Mouse (Mus musculus): ENCODE measurements at regions not wholly inside any gene's neighbourhood (a gene's known extent, or its start where the extent isn't known, plus 50 kb on each side); places are given as distances from the start of the nearest gene placed in this dataset.

- no peak for DNase-seq (ENCODE audit: low spot score)
Measured at GRCm38 (mm10) chr15:61506361-61506897, 583.6 kb upstream of the A1bg start.

- DNase-seq (ENCODE audit: low spot score), result peak; percentile 42
Measured at GRCm38 (mm10) chr15:61503436-61503835, 580.6 kb upstream of the A1bg start.

GRCm38 (mm10) chr15:61489731-61490130 lies 566.9 kb upstream of the A1bg start:
- no peak for DNase-seq (ENCODE audit: low spot score)

GRCm38 (mm10) chr15:61481861-61482260 lies 559.0 kb upstream of the A1bg start:
- no peak for DNase-seq (ENCODE audit: low spot score)

- no peak for DNase-seq (ENCODE audit: low spot score)
Measured at GRCm38 (mm10) chr15:61473900-61474299, 551.1 kb upstream of the A1bg start.

GRCm38 (mm10) chr15:61455042-61455441 lies 532.2 kb upstream of the A1bg start:
- DNase-seq (ENCODE audit: low spot score), result no peak

GRCm38 (mm10) chr15:61454350-61454671 lies 531.5 kb upstream of the A1bg start:
- DNase-seq (ENCODE audit: low spot score), result no peak

GRCm38 (mm10) chr15:61453656-61454349 lies 531.0 kb upstream of the A1bg start:
- DNase-seq (ENCODE audit: low spot score), result no peak

GRCm38 (mm10) chr15:61450217-61450616 lies 527.4 kb upstream of the A1bg start:
- no peak for DNase-seq (ENCODE audit: low spot score)

GRCm38 (mm10) chr15:61448482-61448881 lies 525.7 kb upstream of the A1bg start:
- no peak for DNase-seq (ENCODE audit: low spot score)

- no peak for DNase-seq (ENCODE audit: low spot score)
Measured at GRCm38 (mm10) chr15:61446053-61446840, 523.4 kb upstream of the A1bg start.

- DNase-seq (ENCODE audit: low spot score), result no peak
Measured at GRCm38 (mm10) chr15:61441734-61442398, 519.1 kb upstream of the A1bg start.

- DNase-seq (ENCODE audit: low spot score), result no peak
Measured at GRCm38 (mm10) chr15:61441012-61441411, 518.2 kb upstream of the A1bg start.

GRCm38 (mm10) chr15:61440284-61440683 lies 517.5 kb upstream of the A1bg start:
- DNase-seq (ENCODE audit: low spot score), result no peak

GRCm38 (mm10) chr15:61439623-61440170 lies 516.9 kb upstream of the A1bg start:
- no peak for DNase-seq (ENCODE audit: low spot score)

GRCm38 (mm10) chr15:61428818-61429415 lies 506.1 kb upstream of the A1bg start:
- DNase-seq (ENCODE audit: low spot score), result no peak

- DNase-seq (ENCODE audit: low spot score), result no peak
Measured at GRCm38 (mm10) chr15:61422989-61423388, 500.2 kb upstream of the A1bg start.

- DNase-seq (ENCODE audit: low spot score), result no peak
Measured at GRCm38 (mm10) chr15:61417506-61417905, 494.7 kb upstream of the A1bg start.

GRCm38 (mm10) chr15:61416841-61417240 lies 494.0 kb upstream of the A1bg start:
- DNase-seq (ENCODE audit: low spot score), result no peak

- no peak for DNase-seq (ENCODE audit: low spot score)
Measured at GRCm38 (mm10) chr15:61415626-61416025, 492.8 kb upstream of the A1bg start.

GRCm38 (mm10) chr15:61411821-61412220 lies 489.0 kb upstream of the A1bg start:
- DNase-seq (ENCODE audit: low spot score), result no peak

GRCm38 (mm10) chr15:61410789-61411188 lies 488.0 kb upstream of the A1bg start:
- DNase-seq (ENCODE audit: low spot score), result no peak
